Mouse (Mus musculus): ENCODE measurements at regions not wholly inside any gene's neighbourhood (a gene's known extent, or its start where the extent isn't known, plus 50 kb on each side); places are given as distances from the start of the nearest gene placed in this dataset.

- Histone ChIP-seq H3K36me3 (ENCODE audit: control insufficient read depth, insufficient read depth, low read length) (no peaks in the 10 kb centered on the region), H3K4me3 (no peak overlapping the region), H3K27me3 (ENCODE audit: control insufficient read depth, insufficient read depth, low read length) (no peaks in the 10 kb centered on the region), H3K79me2 (replicated peaks; ENCODE audit: control insufficient read depth, insufficient read depth, low read length) (no peaks in the 10 kb centered on the region), H3K9ac (ENCODE audit: low read depth, low read length) (no peak overlapping the region), H3K4me1 (ENCODE audit: control insufficient read depth, insufficient read depth, low read length) (no peaks in the 10 kb centered on the region), H3K27ac (no peak overlapping the region; the same call in 1 of the 2 replicates)
- intact Hi-C loops (cut with DNase I) = no loop called here
- WGBS = 52% methylated on average over 12 of the region's 12 CpGs
- no peak for DNase-seq
- TF ChIP-seq POLR2A (IDR thresholded peaks at IDR 0.05; ENCODE audit: insufficient read depth, low read depth, low read length) (no peak), CTCF (IDR thresholded peaks at IDR 0.05) (no peak), EP300 (IDR thresholded peaks at IDR 0.05; ENCODE audit: insufficient read depth, low read depth, low read length) (no peak)
These were observed 93.7 kb upstream of the Mki67 start for GRCm38 (mm10) chr7:135809751-135810379.

GRCm38 (mm10) chr7:135810971-135811370, 94.8 kb upstream of the Mki67 start:
- no peak overlapping the region for H3K27ac ChIP-seq

GRCm38 (mm10) chr7:135813616-135814015, 97.5 kb upstream of the Mki67 start:
- H3K4me1 ChIP-seq (ENCODE audit: control insufficient read depth, insufficient read depth, low read length) = no peaks in the 10 kb centered on the region
- H3K27ac ChIP-seq = no peak overlapping the region
- no peaks in the 10 kb centered on the region for H3K27me3 ChIP-seq (ENCODE audit: control insufficient read depth, insufficient read depth, low read length)
- no peaks in the 10 kb centered on the region for H3K36me3 ChIP-seq (ENCODE audit: control insufficient read depth, insufficient read depth, low read length)
- intact Hi-C loops (cut with DNase I) = no loop called here
- no peaks in the 10 kb centered on the region for H3K79me2 ChIP-seq (replicated peaks; ENCODE audit: control insufficient read depth, insufficient read depth, low read length)
- TF ChIP-seq EP300 (IDR thresholded peaks at IDR 0.05; ENCODE audit: insufficient read depth, low read depth, low read length) = no peak
- no peak for TF ChIP-seq POLR2A (IDR thresholded peaks at IDR 0.05; ENCODE audit: insufficient read depth, low read depth, low read length)
- no peak for TF ChIP-seq CTCF (IDR thresholded peaks at IDR 0.05)
- DNase-seq = no peak
- WGBS = 94% methylated on average over 3 of the region's 3 CpGs
- no peak overlapping the region for H3K9ac ChIP-seq (ENCODE audit: low read depth, low read length)
- H3K4me3 ChIP-seq = no peak overlapping the region

More at GRCm38 (mm10) chr7:135810971-135811370, 94.8 kb upstream of the Mki67 start:
- Histone ChIP-seq H3K4me3 (no peak overlapping the region), H3K4me1 (ENCODE audit: control insufficient read depth, insufficient read depth, low read length) (no peaks in the 10 kb centered on the region), H3K79me2 (replicated peaks; ENCODE audit: control insufficient read depth, insufficient read depth, low read length) (no peaks in the 10 kb centered on the region), H3K9ac (ENCODE audit: low read depth, low read length) (no peak overlapping the region), H3K27me3 (ENCODE audit: control insufficient read depth, insufficient read depth, low read length) (no peaks in the 10 kb centered on the region), H3K36me3 (ENCODE audit: control insufficient read depth, insufficient read depth, low read length) (no peaks in the 10 kb centered on the region)
- TF ChIP-seq EP300 (IDR thresholded peaks at IDR 0.05; ENCODE audit: insufficient read depth, low read depth, low read length) = no peak
- no peak for TF ChIP-seq POLR2A (IDR thresholded peaks at IDR 0.05; ENCODE audit: insufficient read depth, low read depth, low read length)
- TF ChIP-seq CTCF (IDR thresholded peaks at IDR 0.05) = no peak
- DNase-seq = no peak
- intact Hi-C loops (cut with DNase I) = no loop called here
- 72% methylated on average over 9 of the region's 9 CpGs for WGBS

- intact Hi-C loops (cut with DNase I) = no loop called here
- 89% methylated on average over 3 of the region's 3 CpGs for WGBS
- H3K79me2 ChIP-seq (replicated peaks; ENCODE audit: control insufficient read depth, insufficient read depth, low read length) = no peaks in the 10 kb centered on the region
- TF ChIP-seq CTCF (IDR thresholded peaks at IDR 0.05) = no peak
- TF ChIP-seq POLR2A (IDR thresholded peaks at IDR 0.05; ENCODE audit: insufficient read depth, low read depth, low read length) = no peak
- TF ChIP-seq EP300 (IDR thresholded peaks at IDR 0.05; ENCODE audit: insufficient read depth, low read depth, low read length) = no peak
- no peaks in the 10 kb centered on the region; the same call in 1 of the 2 replicates for H3K4me1 ChIP-seq (ENCODE audit: control insufficient read depth, insufficient read depth, low read length)
- no peak overlapping the region for H3K9ac ChIP-seq (ENCODE audit: low read depth, low read length)
- H3K4me3 ChIP-seq = no peak overlapping the region
- no peaks in the 10 kb centered on the region for H3K36me3 ChIP-seq (ENCODE audit: control insufficient read depth, insufficient read depth, low read length)
- no peaks in the 10 kb centered on the region for H3K27me3 ChIP-seq (ENCODE audit: control insufficient read depth, insufficient read depth, low read length)
- H3K27ac ChIP-seq = no peak overlapping the region
- DNase-seq = no peak
These were observed 100.0 kb upstream of the Mki67 start for GRCm38 (mm10) chr7:135816191-135816590.

GRCm38 (mm10) chr7:135817868-135818267, 101.7 kb upstream of the Mki67 start:
- no peak overlapping the region for H3K9ac ChIP-seq (ENCODE audit: low read depth, low read length)
- H3K27me3 ChIP-seq (ENCODE audit: control insufficient read depth, insufficient read depth, low read length) = no peaks in the 10 kb centered on the region
- intact Hi-C loops (cut with DNase I) = no loop called here
- WGBS = 57% methylated on average over 3 of the region's 3 CpGs
- H3K27ac ChIP-seq = no peak overlapping the region
- H3K36me3 ChIP-seq (ENCODE audit: control insufficient read depth, insufficient read depth, low read length) = no peaks in the 10 kb centered on the region
- no peak for DNase-seq
- TF ChIP-seq EP300 (IDR thresholded peaks at IDR 0.05; ENCODE audit: insufficient read depth, low read depth, low read length) (no peak), POLR2A (IDR thresholded peaks at IDR 0.05; ENCODE audit: insufficient read depth, low read depth, low read length) (no peak), CTCF (IDR thresholded peaks at IDR 0.05) (no peak)
- H3K4me3 ChIP-seq = no peak overlapping the region
- H3K4me1 ChIP-seq (ENCODE audit: control insufficient read depth, insufficient read depth, low read length) = no peaks in the 10 kb centered on the region; the same call in 1 of the 2 replicates
- no peaks in the 10 kb centered on the region for H3K79me2 ChIP-seq (replicated peaks; ENCODE audit: control insufficient read depth, insufficient read depth, low read length)

- H3K27me3 ChIP-seq (ENCODE audit: control insufficient read depth, insufficient read depth, low read length) = no peaks in the 10 kb centered on the region
- H3K4me3 ChIP-seq = no peak overlapping the region
- no peak overlapping the region for H3K27ac ChIP-seq
- H3K36me3 ChIP-seq (ENCODE audit: control insufficient read depth, insufficient read depth, low read length) = no peaks in the 10 kb centered on the region
- TF ChIP-seq EP300 (IDR thresholded peaks at IDR 0.05; ENCODE audit: insufficient read depth, low read depth, low read length) (no peak), POLR2A (IDR thresholded peaks at IDR 0.05; ENCODE audit: insufficient read depth, low read depth, low read length) (no peak), CTCF (IDR thresholded peaks at IDR 0.05) (no peak)
- no peaks in the 10 kb centered on the region; the same call in 1 of the 2 replicates for H3K4me1 ChIP-seq (ENCODE audit: control insufficient read depth, insufficient read depth, low read length)
- no peaks in the 10 kb centered on the region for H3K79me2 ChIP-seq (replicated peaks; ENCODE audit: control insufficient read depth, insufficient read depth, low read length)
- DNase-seq = no peak
- no peak overlapping the region for H3K9ac ChIP-seq (ENCODE audit: low read depth, low read length)
- intact Hi-C loops (cut with DNase I) = no loop called here
- WGBS = 88% methylated on average over 3 of the region's 3 CpGs
These were observed 102.1 kb upstream of the Mki67 start for GRCm38 (mm10) chr7:135818298-135818697.
